Mouse (Mus musculus) gastrocnemius, postnatal 36 days (tissue): ENCODE data around the gene Gm3404. TPM values are rescaled to one million over a fixed set of nuclear protein-coding genes. Genes with fewer than 3 reads are reported as not detected.
"Not testable (repeated sequence)": the region's sequence is repeated elsewhere in the genome, so short reads cannot be mapped to it uniquely, and the experiment has no call there.

Source experiments
- DNase-seq, 2 experiments: peaks; one replicate each; pipeline ENCODE4 v3.0.0; 2022
- intact Hi-C: fragments of 180-260 bp; cut with DNase I; formaldehyde crosslinking; loops from one replicate; pipeline ENCODE4 v1.15.1; 2025
- long read RNA-seq, 2 experiments: library from polyadenylated mRNA; stranded (forward); transcript quantifications; one replicate each; pipeline ENCODE4 v2.0.0; 2021
- total RNA-seq, 2 experiments: library from RNA; stranded (reverse); gene quantifications; 2 replicates each; pipeline ENCODE4 v1.2.3; 2021

Gm3404 gene
- total RNA-seq, result not detected
- long read RNA-seq, experiment 1, result 0 reads
- long read RNA-seq, experiment 2, result 0 reads

GRCm38 (mm10) chr5:146525501-146525900, at the start of gene Gm3404:
Gm3404 (plus strand) TSS chr5:146525801.
- intact Hi-C loops, DNase-seq: not testable (repeated sequence)

- intact Hi-C loops, result loop anchor here (5.0 kb wide), 1 partner anchor 147 kb away; no protein-coding TSS in a partner anchor
- not testable (repeated sequence) for DNase-seq
Measured at GRCm38 (mm10) chr5:146479564-146479963, 46.0 kb upstream of the Gm3404 start.

- DNase-seq, intact Hi-C loops: not testable (repeated sequence)
Measured at GRCm38 (mm10) chr5:146481665-146482064, 43.9 kb upstream of the Gm3404 start, which contains the start of gene Gm6408. Gm6408 (plus strand) TSS chr5:146481965.

- intact Hi-C loops, DNase-seq: not testable (repeated sequence)
Measured at GRCm38 (mm10) chr5:146488959-146489358, 36.6 kb upstream of the Gm3404 start.

- intact Hi-C loops, result not testable (repeated sequence)
Measured at GRCm38 (mm10) chr5:146491063-146491462, 34.5 kb upstream of the Gm3404 start, which contains the start of gene Gm6370. Gm6370 (plus strand) TSS chr5:146491363.

GRCm38 (mm10) chr5:146502099-146502498, 23.5 kb upstream of the Gm3404 start, which contains the start of gene 4930449I24Rik:
4930449I24Rik (plus strand) TSS chr5:146502399.
- DNase-seq, intact Hi-C loops: not testable (repeated sequence)

More at GRCm38 (mm10) chr5:146491063-146491462, 34.5 kb upstream of the Gm3404 start, which contains the start of gene Gm6370:
- DNase-seq, result not testable (repeated sequence)

GRCm38 (mm10) chr5:146513823-146514222, 11.8 kb upstream of the Gm3404 start, which contains the start of gene Gm3402:
Gm3402 (plus strand) TSS chr5:146514123.
- DNase-seq, intact Hi-C loops: not testable (repeated sequence)

GRCm38 (mm10) chr5:146537347-146537746, 11.7 kb downstream of the Gm3404 start, which contains the start of gene Gm3409:
Gm3409 (plus strand) TSS chr5:146537647.
- DNase-seq, intact Hi-C loops: not testable (repeated sequence)

- intact Hi-C loops, DNase-seq: not testable (repeated sequence)
Measured at GRCm38 (mm10) chr5:146555836-146556235, 30.2 kb downstream of the Gm3404 start, which contains the start of gene Gm3415. Gm3415 (plus strand) TSS chr5:146556136.

- intact Hi-C loops, result no loop called here
- no peak for DNase-seq
Measured at GRCm38 (mm10) chr5:146564259-146564658, 38.7 kb downstream of the Gm3404 start.

- DNase-seq, result no peak
- intact Hi-C loops, result no loop called here
Measured at GRCm38 (mm10) chr5:146567054-146567453, 41.5 kb downstream of the Gm3404 start.

GRCm38 (mm10) chr5:146570179-146570578, 44.6 kb downstream of the Gm3404 start:
- DNase-seq, intact Hi-C loops: not testable (repeated sequence)

GRCm38 (mm10) chr5:146571830-146572734, 46.5 kb downstream of the Gm3404 start:
- DNase-seq, intact Hi-C loops: not testable (repeated sequence)

GRCm38 (mm10) chr5:146572735-146573042, 47.1 kb downstream of the Gm3404 start:
- intact Hi-C loops, DNase-seq: not testable (repeated sequence)

- intact Hi-C loops, result no loop called here
- DNase-seq, result no peak
Measured at GRCm38 (mm10) chr5:146576668-146577067, 51.1 kb downstream of the Gm3404 start.

Other genes starting within 250 kb of the Gm3404 start
- gene Wasf3, start 140.8 kb upstream of the Gm3404 start, total RNA-seq, result under 1 TPM; 0.82 to 0.91 TPM
- gene Gm6408, start 43.8 kb upstream of the Gm3404 start, total RNA-seq, result not detected
- gene Gm6370, start 34.4 kb upstream of the Gm3404 start, total RNA-seq, result not detected
- gene 4930449I24Rik, start 23.4 kb upstream of the Gm3404 start, total RNA-seq, result not detected
- gene Gm3402, start 11.7 kb upstream of the Gm3404 start, total RNA-seq, result not detected
- gene Gm3409, start 11.8 kb downstream of the Gm3404 start, total RNA-seq, result not detected
- not detected for gene Gm3415, start 30.3 kb downstream of the Gm3404 start, total RNA-seq
- gene Gpr12, start 59.4 kb downstream of the Gm3404 start, total RNA-seq, result not detected